Mouse (Mus musculus) midbrain, embryonic 12.5 days (tissue): ENCODE measurements around the gene Kcnn4. TPM values are rescaled to one million over a fixed set of nuclear protein-coding genes. Genes with fewer than 3 reads are reported as not detected.

Experiments
- ATAC-seq: fragments of 200-750 bp; cut with Nextera tagmentation; 2 replicates; pipeline ENCODE4 v1.8.0; 2017; ENCODE audit warnings: low read depth, moderate TSS enrichment, moderate library complexity; ENCODE audit not compliant: low FRiP score
- H3K27ac ChIP-seq: fragments of 300-500 bp; sonication (generic); replicated peaks from 2 replicates; pipeline ENCODE4 v1.5.1; 2016; ENCODE audit warnings: mild to moderate bottlenecking
- H3K27me3 ChIP-seq: fragments of 300-500 bp; sonication (generic); 2 replicates; pipeline ENCODE4 v1.6.1; 2016; ENCODE audit warnings: mild to moderate bottlenecking
- H3K36me3 ChIP-seq: fragments of 300-500 bp; sonication (generic); 2 replicates; pipeline ENCODE4 v1.6.1; 2016
- H3K4me1 ChIP-seq: fragments of 300-500 bp; sonication (generic); 2 replicates; pipeline ENCODE4 v1.6.1; 2016
- H3K4me2 ChIP-seq: fragments of 300-500 bp; sonication (generic); replicated peaks from 2 replicates; pipeline ENCODE4 v1.6.1; 2016; ENCODE audit warnings: mild to moderate bottlenecking, moderate library complexity
- H3K4me3 ChIP-seq: fragments of 300-500 bp; sonication (generic); 2 replicates; pipeline ENCODE4 v1.5.1; 2016; ENCODE audit warnings: mild to moderate bottlenecking
- H3K9ac ChIP-seq: fragments of 300-500 bp; sonication (generic); replicated peaks from 2 replicates; pipeline ENCODE4 v1.6.1; 2016; ENCODE audit warnings: mild to moderate bottlenecking, moderate library complexity
- H3K9me3 ChIP-seq: fragments of 300-500 bp; sonication (generic); 2 replicates; pipeline ENCODE4 v1.6.1; 2016; ENCODE audit warnings: mild to moderate bottlenecking
- WGBS: fragments of 180-500 bp; shearing (Covaris S2); methylation state at CpG from one replicate; pipeline ENCODE4 v1.1.7; 2016; 5-methylcytosine and 5-hydroxymethylcytosine counted together
- polyA plus RNA-seq: library from polyadenylated mRNA; unstranded; fragments of >200 nt; fragmentation: Nextera tagmentation; extraction: Ambion mirVana; gene quantifications from 2 replicates; pipeline ENCODE4 v1.2.1, GENCODE M21; 2016

Gene Kcnn4
- polyA plus RNA-seq, 1 experiment from 2014 or later, result 1.8 TPM

DNA sequence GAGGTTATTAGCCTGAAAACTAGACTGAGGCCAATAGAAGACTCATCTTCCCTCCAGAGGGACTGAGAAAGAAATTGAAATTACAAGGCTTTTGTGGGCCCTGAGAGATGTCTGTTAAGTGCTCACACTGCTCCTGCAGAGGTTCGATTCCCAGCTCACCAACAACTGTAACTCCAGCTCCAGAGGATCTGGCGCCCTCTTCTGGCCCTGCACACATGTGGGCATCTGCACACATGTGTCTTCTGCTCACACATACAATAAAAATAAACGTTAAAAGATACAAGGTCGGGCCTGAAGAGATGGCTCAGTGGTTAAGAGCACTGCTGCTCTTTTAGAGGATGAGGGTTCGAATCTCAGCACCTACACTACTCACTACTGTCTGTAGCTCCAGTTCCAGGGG, 23.6 kb upstream of the Kcnn4 start:
- no peaks in the 10 kb centered on the region for H3K9me3 ChIP-seq
- H3K4me3 ChIP-seq, result no peak overlapping the region
- 63% methylated on average over 5 of the region's 5 CpGs for WGBS
- 0 out of 2 replicates have a peak, but pooled peaks cover 3% of the 10 kb centered on the region for H3K27me3 ChIP-seq
- H3K9ac ChIP-seq, result no peak overlapping the region
- no peaks in the 10 kb centered on the region for H3K4me1 ChIP-seq
- H3K27ac ChIP-seq, result no peak overlapping the region
- no peaks in the 10 kb centered on the region for H3K36me3 ChIP-seq
- ATAC-seq, result no peak
- no peak overlapping the region for H3K4me2 ChIP-seq

DNA sequence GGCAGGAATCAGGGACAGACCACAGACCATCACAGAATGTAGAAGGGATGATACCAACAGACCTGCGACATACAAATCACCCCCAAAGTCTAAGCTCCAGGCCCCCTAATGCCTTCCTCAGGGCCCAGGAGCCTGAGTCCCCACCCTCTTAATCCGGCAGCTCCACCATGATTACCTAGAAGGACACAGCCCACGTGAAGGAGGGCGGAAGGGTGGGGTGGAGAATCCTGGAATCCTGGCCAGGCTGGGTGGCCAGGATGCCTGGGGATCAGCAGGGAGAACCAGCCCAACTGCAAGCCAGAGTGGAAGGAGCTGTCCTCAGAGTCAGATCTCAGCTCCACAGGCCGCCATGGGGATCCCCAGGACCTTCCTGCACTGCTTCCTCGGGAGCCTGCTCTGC, 21.2 kb upstream of the Kcnn4 start, which contains the start of gene Lypd5:
TSS of gene Lypd5 (plus strand) at position 301 of the 400 bp plus-strand sequence.
- no peak within 1 kb of the TSS for H3K27ac ChIP-seq
- H3K36me3 ChIP-seq, result no peaks in the 10 kb centered on the region
- H3K4me3 ChIP-seq, result no peak within 1 kb of the TSS
- H3K9me3 ChIP-seq, result no peaks in the 10 kb centered on the region
- 0 out of 2 replicates have a peak, but pooled peaks cover 4% of the 10 kb centered on the region for H3K27me3 ChIP-seq
- WGBS, result 45% methylated on average over 6 of the region's 6 CpGs
- no peak within 1 kb of the TSS for H3K9ac ChIP-seq
- ATAC-seq, result no peak
- H3K4me2 ChIP-seq, result no peak within 1 kb of the TSS
- H3K4me1 ChIP-seq, result no peaks in the 10 kb centered on the region

DNA sequence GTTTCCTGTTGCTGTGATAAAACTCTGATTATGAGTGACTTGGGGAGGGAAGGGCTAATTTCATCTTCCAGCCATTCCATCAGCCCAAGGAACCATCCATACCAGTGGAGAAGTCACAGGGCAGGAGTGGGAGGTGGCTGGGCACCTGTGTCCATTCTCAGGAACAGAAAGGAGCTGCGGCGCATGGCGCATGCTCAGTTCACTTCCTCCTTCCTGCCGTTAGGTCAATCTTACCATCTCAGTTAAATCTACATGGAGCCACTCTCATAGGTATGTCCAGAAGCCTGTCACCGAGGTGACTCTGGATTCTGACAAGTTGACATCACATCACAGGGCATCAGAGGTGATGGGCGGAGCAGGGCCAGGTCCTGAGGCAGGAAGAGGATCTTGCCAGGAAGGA, 14.4 kb upstream of the Kcnn4 start:
- 89% methylated on average over 6 of the region's 6 CpGs for WGBS
- H3K27me3 ChIP-seq, result 0 out of 2 replicates have a peak, but pooled peaks cover 4% of the 10 kb centered on the region
- no peak overlapping the region for H3K27ac ChIP-seq
- H3K4me3 ChIP-seq, result no peak overlapping the region
- no peaks in the 10 kb centered on the region for H3K4me1 ChIP-seq
- no peak overlapping the region for H3K9ac ChIP-seq
- no peak overlapping the region for H3K4me2 ChIP-seq
- no peak for ATAC-seq
- H3K9me3 ChIP-seq, result no peaks in the 10 kb centered on the region
- H3K36me3 ChIP-seq, result no peaks in the 10 kb centered on the region

DNA sequence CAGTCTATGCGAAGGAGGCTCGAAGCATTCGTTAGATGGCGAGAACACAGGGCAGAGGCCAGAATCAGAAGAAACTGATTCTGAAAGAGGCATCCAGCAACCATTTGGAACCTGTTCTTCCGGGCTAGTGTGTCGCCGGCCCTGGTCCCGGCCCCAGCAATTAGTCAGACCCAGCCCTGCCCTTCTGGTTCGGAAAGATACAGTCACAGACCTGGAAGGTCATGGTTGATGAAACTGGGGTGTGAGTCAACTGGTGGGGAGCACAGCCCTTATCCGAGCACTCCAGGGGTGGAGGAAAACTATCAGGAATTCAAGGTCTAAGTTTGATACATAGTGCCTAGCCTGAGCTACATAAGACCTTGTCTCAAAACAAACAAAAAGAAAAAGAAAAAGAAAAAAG, 14.0 kb upstream of the Kcnn4 start:
- no peak for ATAC-seq
- no peak overlapping the region for H3K9ac ChIP-seq
- H3K4me3 ChIP-seq, result no peak overlapping the region
- 83% methylated on average over 10 of the region's 10 CpGs for WGBS
- H3K27ac ChIP-seq, result no peak overlapping the region
- H3K4me2 ChIP-seq, result no peak overlapping the region
- H3K4me1 ChIP-seq, result no peaks in the 10 kb centered on the region
- 0 out of 2 replicates have a peak, but pooled peaks cover 4% of the 10 kb centered on the region for H3K27me3 ChIP-seq
- H3K36me3 ChIP-seq, result no peaks in the 10 kb centered on the region
- no peaks in the 10 kb centered on the region for H3K9me3 ChIP-seq

DNA sequence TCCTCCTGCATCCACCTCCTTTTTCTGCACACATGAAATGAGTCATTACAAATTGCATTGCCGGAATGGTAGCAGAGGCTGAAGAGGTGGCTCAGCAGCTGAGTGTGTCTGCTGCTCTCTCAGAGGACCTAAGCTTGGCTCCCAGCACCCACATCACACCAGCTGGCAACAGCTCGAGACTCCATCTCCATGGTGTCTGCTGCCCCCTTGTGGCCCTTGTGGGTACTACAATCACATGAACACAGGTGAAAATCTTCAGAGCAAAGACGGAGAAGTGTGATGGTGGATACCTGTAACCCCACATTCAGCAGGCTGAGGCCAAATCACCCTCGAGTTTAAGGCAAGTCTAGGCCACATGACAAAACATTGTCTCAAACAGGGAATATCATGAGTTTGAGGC, 12.2 kb upstream of the Kcnn4 start:
- Histone ChIP-seq H3K9ac (no peak overlapping the region), H3K4me1 (no peaks in the 10 kb centered on the region), H3K27ac (no peak overlapping the region), H3K4me2 (no peak overlapping the region), H3K4me3 (no peak overlapping the region), H3K9me3 (no peaks in the 10 kb centered on the region), H3K27me3 (peaks cover 7% of the 10 kb centered on the region), H3K36me3 (no peaks in the 10 kb centered on the region)
- WGBS, result 55% methylated on average over 4 of the region's 4 CpGs
- ATAC-seq, result no peak

DNA sequence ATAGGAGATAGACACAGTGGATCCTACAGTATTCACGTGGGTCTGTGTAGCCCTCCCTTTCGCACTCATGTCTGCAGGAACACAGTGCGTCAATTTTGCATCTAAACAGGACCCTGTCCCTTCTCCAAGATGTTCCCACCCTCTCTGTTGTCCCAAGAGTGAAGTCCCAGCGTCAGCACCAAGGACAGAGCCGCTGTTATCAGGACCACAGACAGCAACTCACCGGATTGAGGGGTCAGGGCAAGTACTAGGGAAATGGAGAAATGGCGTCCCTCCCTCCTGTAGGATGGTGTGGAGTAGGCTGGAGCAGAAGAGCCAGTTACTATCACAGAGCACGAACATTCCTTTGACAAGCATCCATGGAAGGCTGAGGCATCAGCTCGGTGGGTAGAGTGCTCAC, 10.8 kb upstream of the Kcnn4 start:
- H3K27ac ChIP-seq, result no peak overlapping the region
- 28% methylated on average over 9 of the region's 9 CpGs for WGBS
- H3K36me3 ChIP-seq, result no peaks in the 10 kb centered on the region
- H3K27me3 ChIP-seq, result peaks cover 13% of the 10 kb centered on the region
- H3K4me3 ChIP-seq, result no peak overlapping the region
- ATAC-seq, result no peak
- H3K4me2 ChIP-seq, result no peak overlapping the region
- H3K4me1 ChIP-seq, result no peaks in the 10 kb centered on the region
- no peak overlapping the region for H3K9ac ChIP-seq
- H3K9me3 ChIP-seq, result no peaks in the 10 kb centered on the region

DNA sequence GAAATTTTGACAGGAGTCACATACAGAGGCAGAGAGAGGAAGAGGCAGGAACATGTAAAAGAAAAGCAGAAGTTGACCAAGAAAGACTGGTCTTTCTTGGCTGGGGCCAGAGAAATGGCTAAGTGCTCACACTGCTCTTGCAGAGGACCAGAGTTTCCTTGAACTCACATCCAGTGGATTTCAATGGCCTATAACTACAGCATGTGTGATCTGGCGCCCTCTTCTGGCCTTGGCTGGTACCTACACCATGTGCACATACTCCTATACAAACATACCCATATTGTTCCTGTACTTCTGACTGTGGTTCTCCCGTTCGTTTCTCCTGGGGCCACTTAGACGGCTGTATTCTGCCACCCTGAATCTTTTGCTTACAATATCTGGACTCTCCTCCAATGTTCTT, 9.1 kb upstream of the Kcnn4 start:
- Histone ChIP-seq H3K36me3 (no peaks in the 10 kb centered on the region), H3K27me3 (peaks cover 13% of the 10 kb centered on the region), H3K27ac (no peak overlapping the region), H3K4me2 (no peak overlapping the region), H3K9ac (no peak overlapping the region), H3K4me1 (no peaks in the 10 kb centered on the region), H3K4me3 (no peak overlapping the region), H3K9me3 (no peaks in the 10 kb centered on the region)
- ATAC-seq, result no peak
- WGBS, result 67% methylated on average over 4 of the region's 4 CpGs

DNA sequence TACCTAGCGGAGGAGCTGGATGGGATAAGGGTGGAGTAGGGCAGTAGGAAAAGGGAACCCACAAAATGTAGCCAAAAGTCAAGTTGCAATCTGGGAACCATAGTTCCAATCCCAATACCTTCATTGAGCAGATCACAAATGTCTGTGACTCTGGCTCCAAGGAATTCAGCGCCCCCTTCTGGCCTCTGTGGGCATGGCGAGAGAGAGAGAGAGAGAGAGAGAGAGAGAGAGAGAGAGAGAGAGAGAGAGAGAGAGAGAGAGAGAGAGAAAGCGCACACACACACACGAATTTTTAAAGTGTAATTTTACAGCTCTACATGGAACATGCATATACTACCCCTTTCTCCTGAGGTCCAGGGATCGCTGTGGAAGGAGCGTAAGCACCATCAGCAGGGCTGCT, 6.8 kb upstream of the Kcnn4 start:
- Histone ChIP-seq H3K4me2 (no peak overlapping the region), H3K4me1 (no peaks in the 10 kb centered on the region), H3K9me3 (no peaks in the 10 kb centered on the region), H3K27ac (no peak overlapping the region), H3K9ac (no peak overlapping the region), H3K36me3 (no peaks in the 10 kb centered on the region), H3K4me3 (no peak overlapping the region), H3K27me3 (peaks cover 13% of the 10 kb centered on the region)
- ATAC-seq, result no peak
- 31% methylated on average over 6 of the region's 7 CpGs for WGBS

DNA sequence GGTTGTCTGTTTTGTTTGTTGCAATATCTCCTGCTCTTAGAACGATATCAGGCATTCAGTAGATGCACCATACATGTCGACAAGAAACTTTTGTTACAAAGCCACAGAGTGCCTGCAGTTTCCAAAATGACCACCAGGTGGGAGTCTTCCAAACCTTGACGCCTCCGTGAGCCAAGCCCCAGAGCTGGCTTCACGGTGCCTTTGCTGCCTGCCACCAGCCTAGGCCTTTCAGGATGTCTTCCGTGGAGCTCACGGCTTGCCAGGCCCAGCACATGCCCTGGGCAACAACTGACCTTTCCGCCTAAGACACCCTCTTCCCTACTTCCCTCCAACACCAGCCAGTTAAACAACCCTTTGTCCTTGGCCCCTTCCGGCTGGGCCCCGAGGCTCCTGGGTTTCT, 5.2 kb upstream of the Kcnn4 start:
- WGBS, result 27% methylated on average over 10 of the region's 10 CpGs

DNA sequence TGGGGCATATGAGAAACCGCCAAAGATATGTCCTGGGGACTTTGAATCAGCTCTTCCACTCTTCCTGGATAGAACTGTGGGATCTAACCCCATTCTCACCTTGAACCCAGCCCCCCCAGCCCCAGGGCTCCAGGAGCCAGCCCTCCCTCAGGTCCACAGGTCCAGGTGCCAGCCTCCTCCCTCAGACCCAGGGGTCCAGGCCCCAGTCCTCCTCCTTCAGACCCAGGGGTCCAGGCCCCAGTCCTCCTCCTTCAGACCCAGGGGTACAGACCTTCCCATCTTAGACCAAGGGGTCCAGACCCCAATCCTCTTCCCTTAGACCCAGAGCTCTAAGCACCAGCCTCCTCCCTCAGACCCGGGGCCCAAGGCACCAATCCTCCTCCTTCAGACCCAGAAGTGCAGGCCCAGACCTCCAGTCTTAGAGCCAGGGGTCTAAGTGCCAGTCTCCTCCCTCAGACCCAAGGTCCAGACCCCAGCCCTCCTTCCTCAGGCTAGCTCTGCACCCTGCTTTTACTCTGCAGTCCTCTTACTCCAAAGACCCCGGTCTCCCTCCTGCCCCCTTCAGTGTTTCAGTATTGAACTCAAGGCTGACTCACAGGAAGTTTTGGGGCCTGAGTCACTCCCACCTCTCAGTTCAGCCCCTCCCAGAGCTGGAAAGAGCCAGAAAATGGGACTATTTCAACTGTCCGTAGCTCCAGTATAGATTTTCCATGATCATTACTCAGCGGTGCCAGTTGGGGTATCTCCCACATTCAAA, 4.6 kb upstream of the Kcnn4 start:
- Histone ChIP-seq H3K4me1 (no peaks in the 10 kb centered on the region), H3K4me3 (no peak overlapping the region), H3K27me3 (peaks cover 16% of the 10 kb centered on the region), H3K36me3 (no peaks in the 10 kb centered on the region), H3K9ac (no peak overlapping the region), H3K4me2 (no peak overlapping the region), H3K27ac (no peak overlapping the region), H3K9me3 (no peaks in the 10 kb centered on the region)
- WGBS, result 81% methylated on average over 5 of the region's 5 CpGs
- ATAC-seq, result peak; percentile 55; the same call in 1 of the 2 replicates

More for the DNA sequence above, 5.2 kb upstream of the Kcnn4 start:
- Histone ChIP-seq H3K27me3 (peaks cover 13% of the 10 kb centered on the region), H3K9me3 (no peaks in the 10 kb centered on the region), H3K27ac (no peak overlapping the region), H3K4me2 (no peak overlapping the region), H3K36me3 (no peaks in the 10 kb centered on the region), H3K4me3 (no peak overlapping the region), H3K4me1 (no peaks in the 10 kb centered on the region), H3K9ac (no peak overlapping the region)
- ATAC-seq, result peak; percentile 78; the same call in 1 of the 2 replicates

DNA sequence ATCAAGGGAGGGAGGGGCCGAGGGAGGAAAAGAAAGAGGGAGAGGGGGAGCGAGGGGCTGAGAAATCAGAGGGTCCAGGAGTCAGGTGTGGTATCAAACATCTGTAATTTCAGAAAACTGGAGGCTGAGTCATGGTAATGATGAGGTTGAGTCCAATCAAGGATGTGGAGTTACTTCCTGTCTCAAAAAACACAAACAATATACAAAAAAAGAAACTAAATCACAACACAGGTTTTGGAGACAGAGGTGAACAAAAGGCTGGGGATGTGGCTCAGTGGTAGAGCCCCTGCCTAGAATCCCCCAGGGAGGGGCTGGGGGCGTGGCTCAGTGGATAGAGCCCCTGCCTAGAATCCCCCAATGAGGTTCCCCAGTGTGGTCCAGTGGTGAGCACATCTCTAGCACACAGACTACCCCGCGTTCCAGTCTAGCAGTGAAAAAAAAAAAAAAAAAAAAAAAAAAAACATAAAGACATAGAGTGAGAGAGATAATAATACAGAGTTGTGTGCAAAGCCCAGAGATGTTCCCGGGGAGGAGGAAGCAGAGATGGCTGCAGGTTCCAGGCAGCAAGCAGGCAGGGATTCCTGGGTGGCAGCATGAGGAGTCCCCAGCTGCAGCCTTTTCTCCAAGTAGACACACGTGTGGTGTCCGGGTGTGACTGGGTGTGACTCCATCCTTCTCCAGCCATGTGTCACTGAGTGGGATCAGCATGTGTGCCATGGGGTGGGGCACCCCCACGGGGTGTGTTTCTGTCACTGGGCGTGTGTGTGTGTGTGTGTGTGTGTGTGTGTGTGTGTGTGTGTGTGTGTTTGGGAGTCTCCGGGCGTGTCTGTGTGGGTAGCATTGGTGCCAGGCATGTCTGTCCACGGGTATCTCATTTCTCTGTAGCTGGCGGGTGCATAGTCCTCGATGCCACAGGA, 3.1 kb upstream of the Kcnn4 start:
- no peak for ATAC-seq
- no peaks in the 10 kb centered on the region for H3K9me3 ChIP-seq
- H3K36me3 ChIP-seq, result no peaks in the 10 kb centered on the region
- WGBS, result 78% methylated on average over 15 of the region's 15 CpGs
- no peak overlapping the region for H3K27ac ChIP-seq
- no peak overlapping the region for H3K4me2 ChIP-seq
- no peak overlapping the region for H3K9ac ChIP-seq
- peaks cover 14% of the 10 kb centered on the region for H3K27me3 ChIP-seq
- no peak overlapping the region for H3K4me3 ChIP-seq
- no peaks in the 10 kb centered on the region for H3K4me1 ChIP-seq

DNA sequence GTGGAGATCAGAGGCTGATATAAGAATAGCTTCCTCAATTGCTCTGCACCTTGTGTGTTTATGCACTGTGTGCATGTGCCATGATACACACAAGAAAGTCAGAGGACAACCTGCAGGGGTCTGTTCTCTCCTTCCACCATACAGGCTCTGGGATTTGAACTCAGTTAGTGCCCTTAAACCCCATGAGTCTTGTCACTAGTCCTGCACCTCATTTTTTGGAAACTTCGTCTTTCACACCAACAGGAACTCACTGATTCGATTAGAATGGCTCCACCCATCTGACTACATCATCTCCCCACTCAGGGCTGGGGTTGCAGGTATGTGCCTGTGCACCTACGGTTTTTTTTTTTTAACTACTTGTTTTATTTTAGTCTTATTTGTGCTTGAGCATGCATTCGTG, 1.8 kb upstream of the Kcnn4 start:
- ATAC-seq, result no peak
- Histone ChIP-seq H3K27me3 (peaks cover 8% of the 10 kb centered on the region; the same call in 1 of the 2 replicates), H3K4me2 (no peak overlapping the region), H3K4me3 (no peak overlapping the region), H3K36me3 (no peaks in the 10 kb centered on the region), H3K27ac (no peak overlapping the region), H3K4me1 (peaks cover 2% of the 10 kb centered on the region), H3K9me3 (no peaks in the 10 kb centered on the region), H3K9ac (no peak overlapping the region)
- 83% methylated on average over 4 of the region's 4 CpGs for WGBS
